Mouse (Mus musculus): ENCODE data around the gene Fbxo41. TPM values are rescaled to one million over a fixed set of nuclear protein-coding genes. Genes with fewer than 3 reads are reported as not detected.

Gene Fbxo41
- polyA plus RNA-seq, 1 experiment from 2014 or later = 0.03 TPM

DNA sequence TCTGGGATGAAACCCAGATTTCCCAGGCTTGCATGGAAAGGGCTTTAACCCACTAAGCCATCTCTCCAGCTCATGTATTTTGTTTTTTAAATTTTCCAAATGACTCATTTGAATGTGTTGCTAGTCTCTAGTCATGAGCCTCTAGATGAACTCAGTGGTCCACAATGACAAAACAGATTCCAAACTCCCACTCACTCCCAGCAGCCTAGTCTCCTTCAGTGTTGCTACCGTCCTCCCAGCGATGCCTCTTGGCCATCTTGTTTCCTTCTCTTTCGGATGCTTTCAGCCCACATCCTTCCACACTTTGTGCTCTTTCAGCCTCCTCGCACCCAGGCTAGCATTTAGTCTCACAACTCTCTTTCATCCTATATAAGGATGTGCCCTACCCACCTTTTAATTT, 12.5 kb downstream of the Fbxo41 start:
- ATAC-seq (ENCODE audit: insufficient number of reproducible peaks, low FRiP score) = no peak
- no peaks in the 10 kb centered on the region for H3K36me3 ChIP-seq
- H3K4me3 ChIP-seq = no peak overlapping the region
- no peak overlapping the region for H3K9ac ChIP-seq
- H3K4me1 ChIP-seq (replicated peaks) = no peaks in the 10 kb centered on the region
- peaks cover 42% of the 10 kb centered on the region for H3K27me3 ChIP-seq (replicated peaks)
- H3K4me2 ChIP-seq = no peak overlapping the region
- no peak overlapping the region for H3K27ac ChIP-seq (ENCODE audit: poor library complexity, severe bottlenecking)
- H3K9me3 ChIP-seq (replicated peaks) = no peaks in the 10 kb centered on the region
- 82% methylated on average over 4 of the region's 4 CpGs for WGBS

DNA sequence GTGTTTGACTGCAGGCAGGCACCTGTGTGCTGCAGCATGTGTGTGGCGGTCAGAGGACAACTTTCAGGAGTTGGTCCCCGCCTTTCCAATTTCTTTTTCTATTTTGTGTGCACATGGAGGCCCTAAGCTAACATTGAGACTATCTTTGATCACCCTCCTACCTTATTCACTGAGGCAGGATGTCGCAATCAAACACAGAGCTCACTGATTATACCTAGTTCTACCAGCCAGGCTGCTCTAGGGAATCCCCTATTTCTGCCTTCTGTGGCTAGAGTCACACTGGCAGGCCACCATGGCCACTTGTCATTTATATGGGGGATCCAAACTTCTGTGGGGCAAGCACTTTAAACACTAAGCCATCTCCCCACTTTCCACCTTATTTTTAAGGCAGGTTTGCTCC, 13.1 kb downstream of the Fbxo41 start:
- peaks cover 47% of the 10 kb centered on the region for H3K27me3 ChIP-seq (replicated peaks)
- no peaks in the 10 kb centered on the region for H3K9me3 ChIP-seq (replicated peaks)
- H3K27ac ChIP-seq (ENCODE audit: poor library complexity, severe bottlenecking) = no peak overlapping the region
- H3K4me3 ChIP-seq = no peak overlapping the region
- H3K9ac ChIP-seq = no peak overlapping the region
- no peak for ATAC-seq (ENCODE audit: insufficient number of reproducible peaks, low FRiP score)
- H3K4me1 ChIP-seq (replicated peaks) = no peaks in the 10 kb centered on the region
- H3K36me3 ChIP-seq = no peaks in the 10 kb centered on the region
- WGBS = 73% methylated on average over 3 of the region's 3 CpGs
- H3K4me2 ChIP-seq = no peak overlapping the region

DNA sequence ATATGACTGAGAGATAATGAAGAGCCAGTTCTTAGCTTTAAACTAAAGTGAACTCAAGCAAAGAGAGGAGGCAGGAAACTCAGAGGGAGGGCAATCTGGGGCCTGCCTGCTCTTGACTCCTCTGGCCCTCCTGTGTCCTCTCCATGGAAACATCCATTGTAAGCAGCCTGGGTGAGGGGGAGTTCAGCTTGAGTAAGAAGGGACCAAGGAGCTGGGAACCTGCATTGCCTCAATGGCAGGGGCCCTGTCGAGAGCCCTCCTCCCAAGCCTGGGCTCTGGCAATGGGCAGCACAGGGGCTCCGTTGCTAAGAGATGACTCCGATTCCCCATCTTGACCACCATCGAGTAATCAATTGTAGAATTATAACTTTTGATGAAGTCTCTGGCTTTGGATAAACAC, 14.3 kb downstream of the Fbxo41 start:
- H3K4me3 ChIP-seq = no peak overlapping the region
- no peak overlapping the region for H3K27ac ChIP-seq (ENCODE audit: poor library complexity, severe bottlenecking)
- H3K9ac ChIP-seq = no peak overlapping the region
- H3K4me1 ChIP-seq (replicated peaks) = peaks cover 9% of the 10 kb centered on the region
- H3K4me2 ChIP-seq = no peak overlapping the region
- WGBS = 78% methylated on average over 4 of the region's 4 CpGs
- no peaks in the 10 kb centered on the region for H3K9me3 ChIP-seq (replicated peaks)
- peaks cover 57% of the 10 kb centered on the region for H3K27me3 ChIP-seq (replicated peaks)
- no peaks in the 10 kb centered on the region for H3K36me3 ChIP-seq
- no peak for ATAC-seq (ENCODE audit: insufficient number of reproducible peaks, low FRiP score)

DNA sequence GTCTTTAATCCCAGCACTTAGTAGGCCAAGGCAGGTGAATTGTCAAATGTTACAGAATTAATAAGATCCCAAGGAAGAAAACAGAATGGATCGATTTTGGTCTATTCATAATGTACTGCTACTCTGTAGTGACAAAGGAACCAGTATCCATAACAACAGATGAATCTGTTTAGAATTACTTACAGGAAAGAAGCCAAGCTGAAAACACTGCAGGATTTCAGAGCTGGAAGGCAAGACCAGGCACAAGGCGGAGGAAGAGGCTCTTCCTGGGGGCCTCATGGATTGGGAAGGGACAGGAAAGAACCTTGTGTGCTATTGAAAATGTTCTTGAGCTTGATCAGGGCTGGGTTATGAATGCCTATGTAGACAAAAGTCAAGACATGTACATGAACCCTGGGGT, 17.1 kb downstream of the Fbxo41 start:
- H3K4me3 ChIP-seq = no peak overlapping the region
- no peak for ATAC-seq (ENCODE audit: insufficient number of reproducible peaks, low FRiP score)
- no peak overlapping the region for H3K9ac ChIP-seq
- H3K36me3 ChIP-seq = no peaks in the 10 kb centered on the region
- peaks cover 5% of the 10 kb centered on the region; the same call in 1 of the 2 replicates for H3K9me3 ChIP-seq (replicated peaks)
- WGBS = 62% methylated on average over 2 of the region's 2 CpGs
- no peak overlapping the region for H3K27ac ChIP-seq (ENCODE audit: poor library complexity, severe bottlenecking)
- H3K4me1 ChIP-seq (replicated peaks) = peaks cover 9% of the 10 kb centered on the region
- peaks cover 84% of the 10 kb centered on the region for H3K27me3 ChIP-seq (replicated peaks)
- no peak overlapping the region for H3K4me2 ChIP-seq

DNA sequence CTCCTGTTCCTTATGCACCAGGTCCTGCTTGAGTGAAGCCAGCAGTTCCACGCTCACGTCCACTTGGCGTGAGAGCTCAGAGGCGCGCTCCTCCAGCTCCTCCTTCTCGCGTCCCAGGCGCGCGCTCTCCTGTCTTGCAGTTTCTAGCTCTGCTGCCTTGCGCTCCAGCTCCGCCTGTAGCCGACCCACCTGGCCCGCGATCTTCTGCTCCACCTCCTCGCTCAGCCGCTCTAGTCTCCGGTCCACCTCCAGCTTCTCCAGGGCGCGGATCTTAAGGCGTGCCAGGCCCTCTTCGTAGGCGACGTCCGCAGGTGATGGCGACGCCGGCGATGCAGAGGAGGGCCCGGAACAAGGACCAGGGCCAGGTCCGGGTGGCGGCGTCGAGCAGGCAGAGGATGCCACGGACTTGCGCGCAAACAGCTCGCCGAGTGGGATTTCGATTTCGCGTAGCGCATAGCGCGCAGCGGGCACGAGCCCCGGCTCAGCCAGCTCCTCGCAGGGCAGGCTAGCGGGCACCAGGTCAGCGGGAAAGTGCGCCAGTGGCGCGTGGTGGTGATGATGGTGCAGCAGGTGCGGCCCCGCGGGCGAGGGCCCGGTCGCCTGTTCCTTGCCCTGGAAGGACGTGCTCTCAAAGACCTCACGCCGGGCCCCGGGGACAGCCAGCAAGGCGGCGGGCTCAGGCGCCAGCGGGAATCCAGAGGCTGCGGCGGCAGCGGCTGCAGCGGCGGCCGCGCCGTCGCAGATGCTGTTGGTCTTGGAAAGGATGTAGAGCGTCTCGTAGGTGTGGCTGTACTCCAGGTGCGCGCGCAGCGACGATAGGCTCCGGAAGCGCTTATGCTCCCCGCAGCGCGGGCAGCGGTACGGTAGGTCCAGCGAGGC, 18.7 kb downstream of the Fbxo41 start:
- no peak overlapping the region for H3K27ac ChIP-seq (ENCODE audit: poor library complexity, severe bottlenecking)
- H3K4me3 ChIP-seq = peak overlapping the region; percentile 33
- no peak overlapping the region for H3K9ac ChIP-seq
- 4% methylated on average over 92 of the region's 92 CpGs for WGBS
- peaks cover 9% of the 10 kb centered on the region for H3K4me1 ChIP-seq (replicated peaks)
- peaks cover 94% of the 10 kb centered on the region for H3K27me3 ChIP-seq (replicated peaks)
- no peak; the same call in 1 of the 2 replicates for ATAC-seq (ENCODE audit: insufficient number of reproducible peaks, low FRiP score)
- no peaks in the 10 kb centered on the region for H3K36me3 ChIP-seq
- peaks cover 5% of the 10 kb centered on the region; the same call in 1 of the 2 replicates for H3K9me3 ChIP-seq (replicated peaks)
- H3K4me2 ChIP-seq = peak overlapping the region; percentile 53

DNA sequence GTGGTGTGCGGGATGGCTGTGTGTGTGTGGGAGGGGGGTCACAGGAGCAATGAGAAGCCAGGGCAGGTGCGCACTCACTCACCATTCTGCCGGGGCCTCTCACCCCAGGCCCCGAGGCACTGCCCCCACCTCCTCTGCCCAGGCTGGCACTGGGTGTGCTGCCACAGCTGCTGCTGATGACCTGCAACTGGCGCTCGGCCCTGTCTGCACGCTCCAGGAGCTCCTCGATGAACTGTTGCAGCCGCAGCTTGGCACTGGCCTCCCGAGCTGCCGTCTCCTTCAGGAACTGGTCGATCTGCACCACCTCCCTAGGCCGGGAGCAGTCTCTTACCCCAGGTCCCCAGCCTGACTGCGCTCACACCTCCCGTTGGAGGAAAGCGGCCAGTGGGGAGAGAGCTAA, 22.1 kb downstream of the Fbxo41 start:
- Histone ChIP-seq H3K27me3 (replicated peaks) (peaks cover 98% of the 10 kb centered on the region), H3K9ac (no peak overlapping the region), H3K9me3 (replicated peaks) (peaks cover 5% of the 10 kb centered on the region; the same call in 1 of the 2 replicates), H3K4me1 (replicated peaks) (peaks cover 9% of the 10 kb centered on the region), H3K4me2 (no peak overlapping the region), H3K36me3 (no peaks in the 10 kb centered on the region), H3K27ac (ENCODE audit: poor library complexity, severe bottlenecking) (no peak overlapping the region), H3K4me3 (no peak overlapping the region)
- ATAC-seq (ENCODE audit: insufficient number of reproducible peaks, low FRiP score) = no peak
- 54% methylated on average over 16 of the region's 16 CpGs for WGBS

DNA sequence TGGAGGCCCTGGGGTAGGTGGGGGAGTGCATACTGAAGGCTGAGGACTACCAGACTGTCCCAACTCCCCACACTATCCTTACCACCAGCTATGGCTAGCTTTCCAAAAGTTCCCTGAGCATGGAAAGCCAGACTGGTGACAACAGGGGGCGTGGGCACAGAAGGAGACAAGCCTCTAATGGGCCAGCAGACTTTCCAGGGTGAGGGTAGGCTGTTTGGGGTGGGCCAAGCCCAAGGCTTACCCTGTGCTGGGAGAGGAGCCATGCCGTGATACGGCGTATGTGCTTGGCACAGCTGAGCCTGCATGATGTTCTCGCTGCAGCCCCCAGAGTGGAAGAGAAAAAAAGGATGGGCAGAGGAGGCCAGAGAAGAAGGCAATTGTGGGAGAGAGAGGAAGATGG, 22.8 kb downstream of the Fbxo41 start:
- WGBS = 75% methylated on average over 5 of the region's 5 CpGs
- no peak for ATAC-seq (ENCODE audit: insufficient number of reproducible peaks, low FRiP score)
- H3K9ac ChIP-seq = no peak overlapping the region
- no peak overlapping the region for H3K4me2 ChIP-seq
- peaks cover 98% of the 10 kb centered on the region for H3K27me3 ChIP-seq (replicated peaks)
- H3K27ac ChIP-seq (ENCODE audit: poor library complexity, severe bottlenecking) = no peak overlapping the region
- no peaks in the 10 kb centered on the region for H3K36me3 ChIP-seq
- peaks cover 5% of the 10 kb centered on the region; the same call in 1 of the 2 replicates for H3K9me3 ChIP-seq (replicated peaks)
- H3K4me3 ChIP-seq = no peak overlapping the region
- peaks cover 9% of the 10 kb centered on the region for H3K4me1 ChIP-seq (replicated peaks)

DNA sequence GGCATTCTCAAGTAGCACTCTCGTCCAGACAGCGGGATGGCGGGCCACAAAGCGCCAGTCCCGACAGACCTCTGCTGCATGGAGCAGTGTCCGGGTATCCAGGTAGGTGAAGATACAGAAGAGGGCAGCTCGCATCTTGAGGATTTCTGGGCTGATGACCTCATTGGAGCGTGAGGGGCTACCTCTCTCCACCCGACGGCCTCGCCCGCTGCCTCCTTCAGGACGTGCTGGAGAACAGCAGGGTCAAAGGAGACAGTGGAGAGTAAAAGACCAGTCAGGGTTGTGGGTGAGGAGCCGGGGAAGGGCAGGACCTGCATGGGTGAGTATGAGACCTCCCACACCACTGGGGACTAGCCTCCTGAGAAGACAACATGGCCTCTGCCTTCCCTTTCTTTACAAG, 24.4 kb downstream of the Fbxo41 start:
- WGBS = 30% methylated on average over 14 of the region's 14 CpGs
- no peaks in the 10 kb centered on the region for H3K4me1 ChIP-seq (replicated peaks)
- peaks cover 98% of the 10 kb centered on the region for H3K27me3 ChIP-seq (replicated peaks)

DNA sequence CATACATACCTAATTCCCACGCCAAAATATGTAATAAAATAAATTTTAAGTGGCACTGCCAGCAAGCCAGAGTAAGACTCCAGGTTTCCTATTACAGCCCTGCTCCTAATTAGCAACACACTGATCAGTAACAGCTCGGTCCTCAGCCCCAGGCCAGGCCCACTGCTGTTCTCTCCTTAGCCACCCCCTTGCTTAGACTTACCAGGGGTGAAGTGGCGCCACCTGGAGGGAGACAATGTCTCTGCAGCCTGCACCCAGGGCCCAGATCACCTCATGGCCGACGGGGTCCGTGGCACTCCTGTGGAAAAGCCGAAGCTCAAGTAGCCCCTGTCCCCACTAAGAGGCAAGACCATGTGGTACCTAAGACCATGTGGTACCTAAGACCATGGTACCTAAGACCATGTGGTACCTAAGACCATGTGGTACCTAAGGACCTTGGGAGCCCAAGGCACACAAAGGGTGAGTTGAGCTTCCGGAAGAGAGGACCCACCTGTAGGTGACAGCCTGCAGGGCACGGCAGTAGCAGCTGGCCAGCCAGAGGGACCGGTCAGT, 25.4 kb downstream of the Fbxo41 start:
- H3K27me3 ChIP-seq (replicated peaks) = peaks cover 98% of the 10 kb centered on the region
- peaks cover 5% of the 10 kb centered on the region; the same call in 1 of the 2 replicates for H3K9me3 ChIP-seq (replicated peaks)
- ATAC-seq (ENCODE audit: insufficient number of reproducible peaks, low FRiP score) = no peak
- no peak overlapping the region for H3K4me2 ChIP-seq
- H3K9ac ChIP-seq = no peak overlapping the region
- no peak overlapping the region for H3K4me3 ChIP-seq
- whole genome bisulfite sequencing = 25% methylated on average over 10 of the region's 10 CpGs
- H3K27ac ChIP-seq (ENCODE audit: poor library complexity, severe bottlenecking) = no peak overlapping the region
- no peaks in the 10 kb centered on the region for H3K4me1 ChIP-seq (replicated peaks)
- no peaks in the 10 kb centered on the region for H3K36me3 ChIP-seq

More for the DNA sequence above, 24.4 kb downstream of the Fbxo41 start:
- no peak for ATAC-seq (ENCODE audit: insufficient number of reproducible peaks, low FRiP score)
- Histone ChIP-seq H3K9me3 (replicated peaks) (peaks cover 5% of the 10 kb centered on the region; the same call in 1 of the 2 replicates), H3K27ac (ENCODE audit: poor library complexity, severe bottlenecking) (no peak overlapping the region), H3K4me3 (no peak overlapping the region), H3K4me2 (no peak overlapping the region), H3K9ac (no peak overlapping the region), H3K36me3 (no peaks in the 10 kb centered on the region)

DNA sequence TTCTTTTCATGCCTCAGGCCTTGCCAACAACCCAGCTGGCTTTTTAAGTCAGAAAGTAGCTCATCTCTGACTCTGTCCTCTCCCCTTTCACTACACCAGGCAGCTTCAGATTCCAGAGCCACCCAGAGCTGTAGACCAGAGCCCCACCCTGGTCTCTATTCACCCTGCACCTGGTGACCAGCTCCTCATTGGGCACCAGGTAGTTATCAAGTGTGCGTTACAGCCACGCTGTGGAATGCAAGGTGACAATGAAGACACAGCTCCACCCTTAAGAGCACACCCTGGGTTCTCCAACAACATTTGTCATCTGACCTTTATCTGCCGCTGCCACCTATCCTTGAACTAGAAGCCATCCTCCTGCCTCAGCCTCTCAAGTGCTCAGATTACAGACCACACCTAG, 27.2 kb downstream of the Fbxo41 start:
- H3K36me3 ChIP-seq = no peaks in the 10 kb centered on the region
- H3K4me2 ChIP-seq = no peak overlapping the region
- H3K4me3 ChIP-seq = no peak overlapping the region
- H3K9me3 ChIP-seq (replicated peaks) = no peaks in the 10 kb centered on the region
- no peak for ATAC-seq (ENCODE audit: insufficient number of reproducible peaks, low FRiP score)
- no peak overlapping the region for H3K9ac ChIP-seq
- peaks cover 83% of the 10 kb centered on the region for H3K27me3 ChIP-seq (replicated peaks)
- H3K4me1 ChIP-seq (replicated peaks) = no peaks in the 10 kb centered on the region
- no peak overlapping the region for H3K27ac ChIP-seq (ENCODE audit: poor library complexity, severe bottlenecking)
- 84% methylated on average over 3 of the region's 3 CpGs for WGBS

DNA sequence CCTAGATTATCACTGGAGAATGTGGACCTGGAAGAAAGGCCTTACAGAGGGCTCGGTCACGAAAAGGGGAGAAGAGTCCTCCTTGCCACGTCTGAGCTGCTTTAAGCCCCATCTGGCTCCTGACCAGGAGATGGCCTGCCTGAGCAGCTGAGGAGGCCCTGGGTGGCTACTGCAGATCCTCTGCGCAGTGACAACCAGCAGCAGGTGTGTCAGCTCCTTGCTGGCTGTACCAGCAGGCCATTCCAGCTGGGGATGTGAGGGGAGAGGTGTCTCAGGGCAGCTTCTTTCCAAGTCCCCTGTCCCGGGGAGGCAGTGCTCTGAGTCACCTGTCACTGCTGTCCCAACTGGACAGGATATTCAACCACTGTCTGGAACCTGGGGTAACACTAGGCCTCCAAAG, 30.3 kb downstream of the Fbxo41 start:
- Histone ChIP-seq H3K4me3 (no peak overlapping the region), H3K36me3 (peaks cover 20% of the 10 kb centered on the region), H3K27me3 (replicated peaks) (peaks cover 54% of the 10 kb centered on the region), H3K9ac (no peak overlapping the region), H3K4me2 (no peak overlapping the region), H3K9me3 (replicated peaks) (no peaks in the 10 kb centered on the region), H3K27ac (ENCODE audit: poor library complexity, severe bottlenecking) (no peak overlapping the region), H3K4me1 (replicated peaks) (no peaks in the 10 kb centered on the region)
- no peak for ATAC-seq (ENCODE audit: insufficient number of reproducible peaks, low FRiP score)
- WGBS = 52% methylated on average over 5 of the region's 5 CpGs
